Comparison of ENCODE assay signal across 19 mouse cellular contexts in genomic region chr13:44157236-44157635, GRCm38 (mm10).
DNase-seq lines count a peak whose midpoint lies in the region; ATAC-seq lines count a peak whose summit lies in the region.
"Had no signal": no experiment of that assay in that cellular context is flagged by ENCODE, and none has a peak within 500 bp of the region (broad histone marks: within the 10 kb centered on the region; RNA-seq: fewer than 3 reads in every experiment).

No protein-coding gene starts in this region.

- H3K27me3 ChIP-seq in midbrain, embryonic 11.5 days (ENCODE audit: control insufficient read depth, insufficient read depth, low read length): no peaks in the 10 kb centered on the region
- no peaks in the 10 kb centered on the region for H3K27me3 ChIP-seq in midbrain, embryonic 15.5 days (replicated peaks)
- H3K27me3 ChIP-seq: CH12.LX, Patski had no signal

- no peaks in the 10 kb centered on the region; the same call in 1 of the 2 replicates for H3K9me3 ChIP-seq in midbrain, embryonic 11.5 days (ENCODE audit: control insufficient read depth, low read length)
- no peaks in the 10 kb centered on the region for H3K9me3 ChIP-seq in midbrain, embryonic 15.5 days

- no peak overlapping the region for H3K27ac ChIP-seq in midbrain, embryonic 11.5 days (ENCODE audit: low read depth, low read length)
- H3K27ac ChIP-seq in midbrain, embryonic 15.5 days: no peak overlapping the region

- H3K4me1 ChIP-seq in midbrain, embryonic 11.5 days (ENCODE audit: control insufficient read depth, insufficient read depth, low read length): no peaks in the 10 kb centered on the region
- no peaks in the 10 kb centered on the region for H3K4me1 ChIP-seq in midbrain, embryonic 15.5 days

- H3K9ac ChIP-seq in midbrain, embryonic 11.5 days (ENCODE audit: low read length): no peak overlapping the region
- H3K9ac ChIP-seq in midbrain, embryonic 15.5 days: no peak overlapping the region

- peak; percentile 51 for DNase-seq in heart, adult 11 months
- no peak for DNase-seq in heart, postnatal 4 days
- DNase-seq in midbrain, embryonic 11.5 days (ENCODE audit: low spot score, missing footprints): peak; percentile 64
- DNase-seq: adrenal gland, adult 2 months; adrenal gland, adult 8-10 months; adrenal gland, postnatal 10 days; adrenal gland, postnatal 14 days; adrenal gland, postnatal 25 days; adrenal gland, postnatal 36 days; B cell, adult 2 months; cerebellum, adult 11 months; cerebellum, adult 11-12 months; cerebellum, adult 18-20 months had no signal

- H3K4me3 ChIP-seq in midbrain, embryonic 11.5 days (ENCODE audit: low read depth, low read length): no peak overlapping the region
- H3K4me3 ChIP-seq in midbrain, embryonic 15.5 days: no peak overlapping the region

- H3K4me2 ChIP-seq in midbrain, embryonic 11.5 days: no peak overlapping the region
- no peak overlapping the region for H3K4me2 ChIP-seq in midbrain, embryonic 15.5 days

- ATAC-seq in midbrain, embryonic 11.5 days (ENCODE audit: low FRiP score): no peak
- ATAC-seq in midbrain, embryonic 15.5 days (replicated peaks): no peak
- ATAC-seq: activated CD4-positive, CD25-positive, alpha-beta regulatory T cell, adult 4 months; CD4-positive, CD25-positive, alpha-beta regulatory T cell, adult 4 months; Patski had no signal

- no peaks in the 10 kb centered on the region for H3K36me3 ChIP-seq in midbrain, embryonic 11.5 days (ENCODE audit: control insufficient read depth, insufficient read depth, low read length)
- no peaks in the 10 kb centered on the region for H3K36me3 ChIP-seq in midbrain, embryonic 15.5 days (replicated peaks)
- H3K36me3 ChIP-seq: G1E had no signal

- 85% methylated on average over 4 of the region's 4 CpGs for WGBS in midbrain, embryonic 11.5 days
- WGBS in midbrain, embryonic 15.5 days: 84% methylated on average over 4 of the region's 4 CpGs
